ENCODE assay signal across 8 mouse cellular contexts in the genomic region with DNA sequence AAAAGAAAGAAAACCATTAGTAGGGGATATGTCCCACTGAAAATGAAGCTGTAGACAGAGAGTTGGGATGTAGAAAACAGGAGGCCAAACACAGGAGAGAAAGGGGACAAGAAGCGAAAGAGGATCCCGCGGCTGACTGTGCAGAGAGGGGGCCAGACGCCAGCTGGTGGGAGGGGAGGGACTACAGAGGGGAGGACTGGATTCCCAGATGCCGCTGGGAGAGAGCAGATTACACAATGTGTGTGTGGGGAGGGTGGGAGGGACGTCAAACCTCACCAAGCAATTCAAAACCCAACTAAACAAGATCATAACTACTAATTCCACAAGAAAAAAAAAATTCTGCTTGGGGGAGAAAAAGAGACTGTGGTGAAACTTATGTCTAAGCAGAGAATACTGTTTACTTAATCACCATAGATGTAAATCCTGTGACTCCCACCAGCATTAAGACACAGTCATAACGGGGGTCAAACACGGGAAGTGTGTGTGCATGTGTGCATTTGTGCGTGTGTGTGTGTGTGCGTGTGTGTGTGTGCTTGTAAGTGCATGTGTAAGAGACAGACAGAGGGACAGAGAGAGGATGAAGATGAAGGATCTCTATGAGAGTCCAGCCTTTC. TPM values are rescaled to one million over a fixed set of nuclear protein-coding genes. Genes with fewer than 3 reads are reported as not detected.
DNase-seq lines count a peak whose midpoint lies in the region; ATAC-seq and TF ChIP-seq lines count a peak whose summit lies in the region.

No protein-coding gene starts in this region.

- 0 out of 2 replicates have a peak, but pooled peaks cover 5% of the 10 kb centered on the region for H3K27me3 ChIP-seq in forebrain, embryonic 13.5 days
- H3K27me3 ChIP-seq in forebrain, embryonic 11.5 days (ENCODE audit: control insufficient read depth, insufficient read depth, low read length) = no peaks in the 10 kb centered on the region; the same call in 1 of the 2 replicates
- H3K27me3 ChIP-seq in heart, adult 2 months (ENCODE audit: control insufficient read depth, insufficient read depth, low read length) = no peaks in the 10 kb centered on the region
- peaks cover 4% of the 10 kb centered on the region; the same call in 1 of the 2 replicates for H3K27me3 ChIP-seq in kidney, embryonic 15.5 days

- peaks cover 2% of the 10 kb centered on the region; the same call in 1 of the 2 replicates for H3K4me1 ChIP-seq in forebrain, embryonic 13.5 days
- H3K4me1 ChIP-seq in forebrain, embryonic 11.5 days (replicated peaks; ENCODE audit: control insufficient read depth, insufficient read depth, low read length) = peaks cover 2% of the 10 kb centered on the region; the same call in 1 of the 2 replicates
- peaks cover 6% of the 10 kb centered on the region for H3K4me1 ChIP-seq in heart, adult 2 months (ENCODE audit: control insufficient read depth, insufficient read depth, low read length)
- H3K4me1 ChIP-seq in kidney, embryonic 15.5 days = peaks cover 28% of the 10 kb centered on the region

- no peak overlapping the region; the same call in 1 of the 2 replicates for H3K27ac ChIP-seq in forebrain, embryonic 13.5 days
- no peak overlapping the region for H3K27ac ChIP-seq in forebrain, embryonic 11.5 days (ENCODE audit: low read depth, low read length)
- H3K27ac ChIP-seq in heart, adult 2 months = peak overlapping the region; percentile 54; the same call in 1 of the 2 replicates
- H3K27ac ChIP-seq in kidney, embryonic 15.5 days = peak overlapping the region; percentile 83

- no peak for TF ChIP-seq EP300 in heart, adult 2 months (IDR thresholded peaks at IDR 0.05; ENCODE audit: insufficient read depth, low read depth, low read length)

- 39% methylated on average over 9 of the region's 10 CpGs for WGBS in forebrain, embryonic 13.5 days
- 35% methylated on average over 10 of the region's 10 CpGs for WGBS in forebrain, embryonic 11.5 days
- 32% methylated on average over 10 of the region's 10 CpGs for WGBS in heart, adult 2 months
- WGBS in kidney, embryonic 15.5 days = 17% methylated on average over 10 of the region's 10 CpGs

- intact Hi-C loops in heart, adult 2 months (cut with DNase I) = no loop called here

- no peaks in the 10 kb centered on the region for H3K9me3 ChIP-seq in forebrain, embryonic 13.5 days (replicated peaks)
- H3K9me3 ChIP-seq in forebrain, embryonic 11.5 days (ENCODE audit: control insufficient read depth, low read length) = no peaks in the 10 kb centered on the region
- no peaks in the 10 kb centered on the region for H3K9me3 ChIP-seq in kidney, embryonic 15.5 days (replicated peaks)

- peak; percentile 82 for ATAC-seq in forebrain, embryonic 13.5 days
- no peak for ATAC-seq in forebrain, embryonic 11.5 days (replicated peaks; ENCODE audit: low FRiP score)
- peak; percentile 72 for ATAC-seq in kidney, embryonic 15.5 days (replicated peaks; ENCODE audit: low FRiP score)

- DNase-seq in forebrain, embryonic 11.5 days (ENCODE audit: low spot score) = no peak
- DNase-seq in brain, embryonic 14.5 days (ENCODE audit: low read depth) = peak; percentile 80
- DNase-seq in heart, adult 2 months = peak; percentile 78 to 81
- DNase-seq in lung, adult 18-20 months = peak; percentile 66 to 73
- DNase-seq in right cerebral cortex, postnatal 10 days (ENCODE audit: low spot score in 2 of 2) = peak; percentile 57 to 72
- DNase-seq in c-Kit-positive CD71-positive TER-119-positive erythroid progenitor cells, embryonic 14.5 days (ENCODE audit: low spot score) = no peak

- H3K4me3 ChIP-seq in forebrain, embryonic 13.5 days = no peak overlapping the region
- H3K4me3 ChIP-seq in forebrain, embryonic 11.5 days (ENCODE audit: low read depth, low read length) = no peak overlapping the region
- no peak overlapping the region for H3K4me3 ChIP-seq in heart, adult 2 months
- H3K4me3 ChIP-seq in kidney, embryonic 15.5 days (replicated peaks) = no peak overlapping the region

- H3K9ac ChIP-seq in forebrain, embryonic 13.5 days = no peak overlapping the region
- H3K9ac ChIP-seq in forebrain, embryonic 11.5 days (ENCODE audit: low read length) = no peak overlapping the region; the same call in 1 of the 2 replicates
- no peak overlapping the region for H3K9ac ChIP-seq in heart, adult 2 months (ENCODE audit: low read depth, low read length)
- H3K9ac ChIP-seq in kidney, embryonic 15.5 days = no peak overlapping the region

- no peak overlapping the region for H3K4me2 ChIP-seq in forebrain, embryonic 13.5 days
- H3K4me2 ChIP-seq in forebrain, embryonic 11.5 days (ENCODE audit: low read depth, low read length, severe bottlenecking) = no peak overlapping the region
- H3K4me2 ChIP-seq in kidney, embryonic 15.5 days = 0 out of 2 replicates have a peak overlapping the region, but pooled peaks have one; percentile 16

- no peak for TF ChIP-seq CTCF in brain, embryonic 14.5 days (IDR thresholded peaks at IDR 0.05; ENCODE audit: borderline replicate concordance, extremely low read depth, insufficient read depth, insufficient read length)
- TF ChIP-seq CTCF in heart, adult 2 months (IDR thresholded peaks at IDR 0.05) = no peak

- no peak for TF ChIP-seq POLR2A in brain, embryonic 14.5 days (IDR thresholded peaks at IDR 0.05; ENCODE audit: borderline replicate concordance, extremely low read depth, insufficient read depth, insufficient read length, poor library complexity, severe bottlenecking)
- TF ChIP-seq POLR2A in heart, adult 2 months (IDR thresholded peaks at IDR 0.05; ENCODE audit: insufficient read depth, low read depth, low read length) = 0 out of 2 replicates have a peak, but pooled peaks have one; percentile 43

- no peaks in the 10 kb centered on the region for H3K36me3 ChIP-seq in forebrain, embryonic 13.5 days (ENCODE audit: poor library complexity, severe bottlenecking)
- H3K36me3 ChIP-seq in forebrain, embryonic 11.5 days (ENCODE audit: control insufficient read depth, insufficient read depth, low read length) = no peaks in the 10 kb centered on the region
- H3K36me3 ChIP-seq in heart, adult 2 months (ENCODE audit: control insufficient read depth, insufficient read depth, low read length) = no peaks in the 10 kb centered on the region
- no peaks in the 10 kb centered on the region for H3K36me3 ChIP-seq in kidney, embryonic 15.5 days

- H3K79me2 ChIP-seq in heart, adult 2 months (replicated peaks; ENCODE audit: control insufficient read depth, insufficient read depth, low read length) = no peaks in the 10 kb centered on the region

RNA-seq across cellular contexts. Expression of gene Zcchc24, which starts 26.8 kb away (rescaled TPM):
- polyA plus RNA-seq in forebrain, embryonic 13.5 days (2015; fragmentation: Nextera tagmentation; extraction: Ambion mirVana) = 5.8 and 6.6 TPM in 2 replicates
- polyA plus RNA-seq in forebrain, embryonic 11.5 days (2014; fragmentation: Nextera tagmentation; extraction: Ambion mirVana) = 12.8 and 15.2 TPM in 2 replicates
- polyA plus RNA-seq in brain, embryonic 14.5 days (2012; rRNA removed) = 14.8 and 19.6 TPM in 2 replicates
- total RNA-seq in heart, adult 2 months (2021) = 10 to 100 TPM; 33.5 TPM
- 27.3 and 39.4 TPM in 2 replicates for polyA plus RNA-seq in heart, adult 2 months (2012; rRNA removed)
- 18.3 and 21.0 TPM in 2 replicates for polyA plus RNA-seq in kidney, embryonic 15.5 days (2015; fragmentation: Nextera tagmentation; extraction: Ambion mirVana)

RNA-seq across cellular contexts. Expression of gene Anxa11, which starts 46.3 kb away (rescaled TPM):
- polyA plus RNA-seq in forebrain, embryonic 13.5 days (2015; fragmentation: Nextera tagmentation; extraction: Ambion mirVana) = 1.8 and 2.1 TPM in 2 replicates
- polyA plus RNA-seq in forebrain, embryonic 11.5 days (2014; fragmentation: Nextera tagmentation; extraction: Ambion mirVana) = 3.6 and 5.0 TPM in 2 replicates
- 2.3 and 3.4 TPM in 2 replicates for polyA plus RNA-seq in brain, embryonic 14.5 days (2012; rRNA removed)
- total RNA-seq in heart, adult 2 months (2021) = 10 to 100 TPM; 77.9 to 82.4 TPM
- 74.0 and 90.3 TPM in 2 replicates for polyA plus RNA-seq in heart, adult 2 months (2012; rRNA removed)
- polyA plus RNA-seq in kidney, embryonic 15.5 days (2015; fragmentation: Nextera tagmentation; extraction: Ambion mirVana) = 46.1 and 46.6 TPM in 2 replicates

Comparison
In these comparisons a context has a peak if more than half of its experiments do, and no peak if none do; other contexts are left out.
1. H3K27ac ChIP-seq: peak in heart, adult 2 months (single experiment) and kidney, embryonic 15.5 days (single experiment); none in forebrain, embryonic 13.5 days (single experiment) and forebrain, embryonic 11.5 days (single experiment).
2. DNase-seq: peak in brain, embryonic 14.5 days (single experiment), heart, adult 2 months (2 of 2), lung, adult 18-20 months (2 of 2) and right cerebral cortex, postnatal 10 days (2 of 2); none in forebrain, embryonic 11.5 days (single experiment) and c-Kit-positive CD71-positive TER-119-positive erythroid progenitor cells, embryonic 14.5 days (single experiment).